Mouse (Mus musculus): ENCODE data around the gene Mfsd8.
"Not testable (repeated sequence)": the region's sequence is repeated elsewhere in the genome, so short reads cannot be mapped to it uniquely, and the experiment has no call there.

GRCm38 (mm10) chr3:40853123-40853738 is 6.5 kb upstream of the Mfsd8 start:
- not testable (repeated sequence) for TF ChIP-seq POLR2A (IDR thresholded peaks at IDR 0.05; ENCODE audit: low read depth, low read length); CTCF (IDR thresholded peaks at IDR 0.05; ENCODE audit: extremely low read depth, insufficient read depth, insufficient read length, insufficient replicate concordance)

All from spleen, adult 2 months (tissue).